Mouse (Mus musculus): ENCODE results near the gene Prr5. TPM values are rescaled to one million over a fixed set of nuclear protein-coding genes. Genes with fewer than 3 reads are reported as not detected.

Prr5 gene
- polyA plus RNA-seq, 1 experiment from 2014 or later: 11.8 TPM

DNA sequence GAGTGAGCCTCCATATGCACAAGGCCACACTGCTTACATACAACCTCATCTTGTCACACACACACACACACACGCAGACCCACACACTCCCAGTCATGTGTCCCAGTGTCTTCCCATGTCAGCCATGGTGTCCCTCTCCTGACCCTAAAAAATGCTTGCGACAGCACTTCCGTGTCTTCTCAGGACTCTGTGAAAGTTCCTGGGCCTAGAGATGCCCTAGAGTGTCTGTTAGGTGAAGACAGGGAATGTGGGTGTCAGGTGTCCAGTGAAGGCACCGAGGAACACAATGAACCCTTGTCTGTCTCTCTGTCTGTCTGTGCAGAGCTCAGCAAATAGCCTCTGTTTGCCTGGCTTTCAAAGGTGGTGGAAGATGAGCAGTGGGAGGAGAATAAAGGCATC lies 1.2 kb downstream of the Prr5 start:
- 75% methylated on average over 4 of the region's 4 CpGs for WGBS
- no peak overlapping the region for H3K27ac ChIP-seq
- no peaks in the 10 kb centered on the region for H3K9me3 ChIP-seq (replicated peaks)
- H3K4me1 ChIP-seq (replicated peaks): peaks cover 26% of the 10 kb centered on the region
- no peak for ATAC-seq (replicated peaks; ENCODE audit: insufficient number of reproducible peaks, insufficient read depth, low FRiP score, low read depth)
- H3K4me2 ChIP-seq: no peak overlapping the region
- H3K4me3 ChIP-seq: no peak overlapping the region
- no peaks in the 10 kb centered on the region for H3K36me3 ChIP-seq
- no peaks in the 10 kb centered on the region for H3K27me3 ChIP-seq
- H3K9ac ChIP-seq: no peak overlapping the region

DNA sequence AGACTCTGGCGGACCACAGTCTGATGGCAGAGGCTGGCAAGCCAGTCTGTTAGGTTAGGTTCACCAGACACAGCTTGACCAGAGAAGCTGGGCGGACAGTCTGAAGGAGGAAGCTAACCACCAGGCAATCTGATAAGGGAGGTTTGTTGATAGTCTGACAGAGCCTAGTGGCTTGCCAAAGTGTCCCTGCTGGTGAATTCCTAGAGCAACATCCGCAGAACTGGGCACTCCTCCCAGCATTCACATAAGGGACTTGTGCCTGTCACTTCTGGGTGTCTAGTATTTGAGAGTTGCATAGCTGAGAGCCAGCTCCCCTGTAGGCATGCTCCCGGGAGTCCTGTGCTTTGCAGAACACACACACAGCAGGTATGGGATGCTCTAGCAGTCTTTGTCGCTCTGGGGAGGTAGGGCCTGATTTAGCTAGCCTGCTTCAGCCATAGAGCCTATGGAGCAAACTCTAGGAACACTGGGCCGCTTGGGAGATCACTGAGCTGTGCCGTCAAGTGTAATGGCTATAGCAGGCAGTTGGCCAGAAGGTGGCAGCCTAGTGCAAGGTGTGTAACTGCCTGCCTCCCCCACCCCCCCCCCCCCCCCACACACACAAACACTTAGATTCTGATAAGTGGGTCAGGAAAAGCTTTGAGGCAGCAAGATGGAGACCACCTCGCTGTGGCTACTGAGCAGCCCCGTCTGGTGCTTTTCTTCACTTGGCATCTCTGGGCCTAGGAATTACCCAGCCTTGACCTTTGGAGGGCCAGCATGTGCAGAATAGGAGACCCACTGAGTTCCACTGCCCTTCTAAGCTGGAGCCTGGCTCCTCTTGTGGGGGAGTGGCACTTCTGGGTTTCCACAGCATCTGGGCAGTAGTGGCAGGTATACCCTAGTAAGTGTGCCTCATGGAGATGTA lies 2.2 kb downstream of the Prr5 start:
- H3K27ac ChIP-seq: no peak overlapping the region
- H3K4me2 ChIP-seq: no peak overlapping the region
- no peaks in the 10 kb centered on the region for H3K9me3 ChIP-seq (replicated peaks)
- ATAC-seq (replicated peaks; ENCODE audit: insufficient number of reproducible peaks, insufficient read depth, low FRiP score, low read depth): no peak
- no peaks in the 10 kb centered on the region for H3K27me3 ChIP-seq
- no peak overlapping the region for H3K4me3 ChIP-seq
- H3K36me3 ChIP-seq: no peaks in the 10 kb centered on the region
- 41% methylated on average over 9 of the region's 9 CpGs for WGBS
- peaks cover 22% of the 10 kb centered on the region for H3K4me1 ChIP-seq (replicated peaks)
- H3K9ac ChIP-seq: no peak overlapping the region

DNA sequence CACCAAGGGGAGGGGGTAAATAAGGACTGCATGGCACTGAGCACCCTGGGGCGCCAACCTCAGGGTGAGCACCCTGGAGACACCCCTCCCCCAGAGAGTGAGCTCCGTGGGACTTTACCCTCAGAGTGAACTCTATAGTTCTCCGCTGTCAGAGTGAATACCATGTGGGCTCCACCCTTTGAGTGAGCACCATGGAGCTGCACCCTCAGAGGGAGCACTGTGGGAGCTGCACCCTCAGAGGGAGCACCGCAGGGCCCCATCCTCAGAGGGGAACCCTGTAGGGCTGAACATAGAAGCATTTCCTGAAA lies 2.8 kb downstream of the Prr5 start:
- no peak for ATAC-seq (replicated peaks; ENCODE audit: insufficient number of reproducible peaks, insufficient read depth, low FRiP score, low read depth)
- H3K36me3 ChIP-seq: no peaks in the 10 kb centered on the region
- H3K27me3 ChIP-seq: no peaks in the 10 kb centered on the region
- H3K4me3 ChIP-seq: no peak overlapping the region
- peaks cover 22% of the 10 kb centered on the region for H3K4me1 ChIP-seq (replicated peaks)
- H3K9ac ChIP-seq: no peak overlapping the region
- WGBS: 85% methylated on average over 4 of the region's 4 CpGs
- H3K27ac ChIP-seq: no peak overlapping the region
- H3K4me2 ChIP-seq: no peak overlapping the region
- no peaks in the 10 kb centered on the region for H3K9me3 ChIP-seq (replicated peaks)

DNA sequence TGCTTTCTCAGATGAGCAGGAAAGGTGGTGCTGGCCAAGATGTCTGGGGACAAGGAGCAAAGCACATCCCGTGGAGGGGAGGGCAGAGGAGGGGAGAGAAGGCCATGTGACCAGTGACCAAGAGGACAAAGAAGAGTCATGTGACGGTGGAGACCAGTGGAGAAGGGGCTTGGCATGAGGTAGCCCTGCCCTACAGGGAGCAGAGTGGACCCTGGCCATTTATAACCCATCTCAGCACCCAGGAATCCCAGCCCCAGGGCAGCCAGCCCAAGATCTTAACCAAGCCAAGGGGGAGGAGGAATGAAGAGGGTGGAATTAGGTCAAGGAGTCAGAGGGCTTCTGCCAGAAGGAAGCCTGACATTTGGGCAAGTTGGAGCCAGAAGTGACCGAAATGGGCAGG lies 3.2 kb downstream of the Prr5 start:
- Histone ChIP-seq H3K27me3 (no peaks in the 10 kb centered on the region), H3K9me3 (replicated peaks) (no peaks in the 10 kb centered on the region), H3K9ac (no peak overlapping the region), H3K4me1 (replicated peaks) (peaks cover 22% of the 10 kb centered on the region), H3K27ac (no peak overlapping the region), H3K4me3 (no peak overlapping the region), H3K36me3 (no peaks in the 10 kb centered on the region), H3K4me2 (no peak overlapping the region)
- ATAC-seq (replicated peaks; ENCODE audit: insufficient number of reproducible peaks, insufficient read depth, low FRiP score, low read depth): no peak
- WGBS: 68% methylated on average over 3 of the region's 3 CpGs

DNA sequence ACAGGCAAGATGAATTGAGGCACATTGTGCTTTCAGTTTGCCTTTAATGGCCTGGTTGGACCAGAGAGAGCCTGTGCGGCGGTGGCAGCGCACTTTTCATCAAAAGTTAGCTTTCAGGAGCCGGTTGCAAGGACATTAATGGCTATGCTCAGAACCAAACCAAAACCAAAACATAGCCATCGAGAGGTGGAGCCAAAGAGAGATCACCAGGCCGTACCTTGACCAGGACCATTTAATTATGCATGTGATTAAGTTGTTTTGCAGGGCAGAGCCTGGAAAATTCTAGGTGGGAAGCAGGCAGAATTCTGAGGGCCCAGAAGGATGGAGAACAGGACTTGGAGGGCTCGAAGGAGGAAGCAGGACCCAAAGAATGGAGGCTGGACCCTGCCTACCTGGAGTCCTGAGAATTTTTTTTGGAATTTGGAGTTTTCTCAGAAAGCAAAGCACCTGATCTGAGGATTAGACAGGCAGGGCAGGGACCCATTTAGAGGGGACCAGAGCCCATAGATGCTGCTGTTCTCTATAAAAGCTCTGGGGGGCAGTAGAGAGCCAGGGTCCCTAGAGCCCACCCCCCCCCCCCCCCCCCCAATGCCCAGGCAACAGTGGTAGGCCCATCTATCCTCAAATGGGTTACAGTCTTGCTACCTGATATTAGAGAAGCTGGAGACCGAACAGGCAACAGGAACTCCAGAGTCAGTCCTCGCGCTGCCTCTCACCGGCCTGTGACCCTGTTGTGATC lies 5.1 kb downstream of the Prr5 start:
- Histone ChIP-seq H3K36me3 (no peaks in the 10 kb centered on the region), H3K27me3 (no peaks in the 10 kb centered on the region), H3K4me3 (no peak overlapping the region), H3K9me3 (replicated peaks) (no peaks in the 10 kb centered on the region), H3K9ac (no peak overlapping the region), H3K4me1 (replicated peaks) (peaks cover 13% of the 10 kb centered on the region), H3K4me2 (no peak overlapping the region), H3K27ac (no peak overlapping the region)
- 84% methylated on average over 11 of the region's 11 CpGs for WGBS
- ATAC-seq (replicated peaks; ENCODE audit: insufficient number of reproducible peaks, insufficient read depth, low FRiP score, low read depth): no peak

DNA sequence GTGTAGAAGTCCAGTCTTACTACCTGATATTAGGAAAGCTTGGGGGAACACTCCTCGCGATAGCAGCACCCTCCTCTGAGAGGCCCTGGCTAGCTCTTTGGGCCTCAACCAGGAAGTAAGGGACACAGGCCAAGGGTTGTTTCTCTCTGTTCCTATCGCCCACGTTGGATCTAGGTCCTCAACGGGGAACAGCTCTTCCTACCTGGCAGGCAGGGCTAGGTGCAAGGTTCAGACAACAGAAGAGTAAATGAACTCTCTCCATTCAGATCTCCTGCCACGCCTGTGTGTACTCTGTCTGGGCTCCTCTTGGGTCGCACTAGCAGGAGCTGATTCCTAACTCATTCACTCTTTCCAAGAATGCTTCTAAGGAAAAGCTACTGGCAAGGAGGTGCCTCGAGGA lies 5.9 kb downstream of the Prr5 start:
- H3K4me1 ChIP-seq (replicated peaks): peaks cover 13% of the 10 kb centered on the region
- H3K27me3 ChIP-seq: no peaks in the 10 kb centered on the region
- H3K9me3 ChIP-seq (replicated peaks): no peaks in the 10 kb centered on the region
- no peak for ATAC-seq (replicated peaks; ENCODE audit: insufficient number of reproducible peaks, insufficient read depth, low FRiP score, low read depth)
- no peak overlapping the region for H3K4me3 ChIP-seq
- H3K4me2 ChIP-seq: no peak overlapping the region
- H3K36me3 ChIP-seq: no peaks in the 10 kb centered on the region
- H3K9ac ChIP-seq: no peak overlapping the region
- 63% methylated on average over 8 of the region's 8 CpGs for WGBS
- H3K27ac ChIP-seq: no peak overlapping the region

DNA sequence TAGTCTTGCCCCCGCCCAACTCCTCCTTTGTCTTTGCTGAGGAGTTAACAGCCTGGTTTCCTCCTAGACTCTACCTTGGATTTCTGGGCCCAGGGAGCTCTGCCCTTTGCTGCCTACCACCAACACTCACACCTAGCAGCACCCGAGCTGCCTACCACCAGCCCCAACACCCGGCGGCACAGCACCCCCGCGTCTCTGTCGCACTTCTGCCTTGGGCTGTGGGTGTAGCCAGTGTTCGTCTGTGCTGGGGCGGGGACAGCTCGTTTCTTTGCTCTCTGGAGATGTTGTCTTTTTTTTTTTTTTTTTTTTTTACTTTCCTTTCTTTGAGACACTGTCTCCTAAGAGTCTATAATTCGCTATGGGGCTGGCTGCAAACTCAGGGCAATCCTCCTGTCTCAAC lies 8.5 kb downstream of the Prr5 start:
- Histone ChIP-seq H3K4me1 (replicated peaks) (peaks cover 24% of the 10 kb centered on the region), H3K4me2 (no peak overlapping the region), H3K27me3 (no peaks in the 10 kb centered on the region), H3K36me3 (no peaks in the 10 kb centered on the region), H3K27ac (no peak overlapping the region), H3K9me3 (replicated peaks) (no peaks in the 10 kb centered on the region), H3K4me3 (no peak overlapping the region), H3K9ac (no peak overlapping the region)
- 59% methylated on average over 11 of the region's 11 CpGs for WGBS
- ATAC-seq (replicated peaks; ENCODE audit: insufficient number of reproducible peaks, insufficient read depth, low FRiP score, low read depth): no peak

DNA sequence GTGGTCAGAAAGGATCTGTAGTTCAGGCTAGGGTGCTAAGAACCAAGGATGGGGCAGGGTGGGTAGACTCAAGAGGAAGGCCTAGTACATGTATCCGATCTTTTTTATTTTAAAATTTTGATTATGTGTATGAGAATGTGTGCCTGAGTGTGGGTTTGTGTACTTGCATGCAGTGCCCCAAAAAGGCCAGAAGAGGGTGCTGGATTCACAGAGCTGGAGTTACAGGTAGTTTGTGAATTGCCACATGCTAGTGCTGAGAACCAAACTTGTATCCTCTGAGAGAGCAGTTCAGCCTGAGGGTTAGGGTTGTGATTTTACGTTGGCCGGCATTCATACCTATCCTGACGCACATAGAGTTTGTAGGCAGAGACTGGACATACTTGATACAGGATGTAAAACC lies 9.7 kb downstream of the Prr5 start:
- Histone ChIP-seq H3K9ac (no peak overlapping the region), H3K4me1 (replicated peaks) (peaks cover 30% of the 10 kb centered on the region), H3K4me3 (no peak overlapping the region), H3K27ac (no peak overlapping the region), H3K36me3 (no peaks in the 10 kb centered on the region), H3K4me2 (no peak overlapping the region), H3K9me3 (replicated peaks) (no peaks in the 10 kb centered on the region), H3K27me3 (no peaks in the 10 kb centered on the region)
- ATAC-seq (replicated peaks; ENCODE audit: insufficient number of reproducible peaks, insufficient read depth, low FRiP score, low read depth): no peak
- WGBS: 90% methylated on average over 4 of the region's 4 CpGs

DNA sequence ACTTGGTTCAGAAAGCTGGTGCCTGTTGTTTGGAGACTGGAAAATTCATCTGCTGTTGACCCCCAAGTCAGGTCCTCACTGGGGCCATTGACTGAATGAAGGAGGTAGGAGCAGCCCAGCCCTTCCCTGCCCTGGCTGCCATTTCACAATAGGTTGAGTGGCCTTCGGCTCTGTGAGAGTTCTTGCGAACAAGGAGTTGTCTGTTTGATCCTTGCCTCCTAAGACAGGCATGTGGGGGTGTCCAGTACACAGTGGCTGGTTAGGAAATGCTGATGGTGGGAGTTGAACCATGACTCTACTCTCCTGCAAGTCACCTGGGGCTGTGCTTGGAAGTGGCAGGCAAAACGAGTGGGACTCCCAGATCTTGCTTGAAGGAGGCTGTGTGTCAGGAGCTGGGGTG lies 10.4 kb downstream of the Prr5 start:
- no peak for ATAC-seq (replicated peaks; ENCODE audit: insufficient number of reproducible peaks, insufficient read depth, low FRiP score, low read depth)
- Histone ChIP-seq H3K9ac (no peak overlapping the region), H3K27me3 (no peaks in the 10 kb centered on the region), H3K27ac (no peak overlapping the region), H3K4me1 (replicated peaks) (peaks cover 32% of the 10 kb centered on the region), H3K4me3 (no peak overlapping the region), H3K4me2 (no peak overlapping the region), H3K36me3 (no peaks in the 10 kb centered on the region), H3K9me3 (replicated peaks) (no peaks in the 10 kb centered on the region)
- WGBS: 70% methylated on average over 3 of the region's 3 CpGs

DNA sequence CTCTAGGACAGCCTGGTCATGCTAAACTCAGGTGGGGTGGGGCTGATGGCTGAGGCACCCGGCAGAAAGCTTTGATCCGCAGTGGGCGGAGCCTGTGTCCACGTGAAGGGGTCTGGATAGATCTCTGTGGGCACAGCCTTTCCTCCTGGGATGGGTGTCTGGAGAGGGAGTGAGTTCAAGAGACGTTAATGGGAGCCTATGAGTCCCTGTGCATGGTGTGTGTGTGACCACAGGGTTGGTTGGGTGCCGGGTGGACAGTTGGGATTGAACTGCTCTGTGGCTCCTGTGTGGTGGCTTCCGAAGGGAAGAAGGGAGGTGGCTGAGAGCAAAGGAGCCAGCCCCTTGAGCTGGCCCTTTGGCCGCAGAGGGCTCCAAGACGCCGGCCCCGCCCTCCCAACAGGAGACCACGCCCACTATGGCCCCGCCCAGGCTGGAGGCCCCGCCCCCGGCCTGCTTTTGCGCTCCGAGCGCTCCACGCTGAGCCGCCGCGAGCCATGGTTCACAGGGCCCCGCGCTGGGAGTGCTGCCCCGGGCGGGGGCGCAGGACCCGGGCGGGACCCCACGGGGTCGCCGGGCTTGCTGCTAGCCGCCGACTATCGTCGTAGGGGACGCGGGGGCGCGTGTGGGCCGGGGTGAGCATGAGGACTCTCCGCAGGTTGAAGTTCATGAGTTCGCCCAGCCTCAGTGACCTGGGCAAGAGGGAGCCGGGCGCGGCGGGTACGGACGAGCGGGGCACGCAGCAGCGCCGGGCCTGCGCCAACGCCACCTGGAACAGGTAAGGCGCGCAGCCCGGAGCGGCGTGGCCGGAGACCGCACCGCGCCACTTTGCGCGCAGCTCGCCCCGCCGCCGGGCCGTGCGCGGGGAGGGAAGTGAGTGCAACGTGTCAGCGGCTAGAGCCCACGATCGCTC lies 11.4 kb downstream of the Prr5 start:
- peaks cover 38% of the 10 kb centered on the region for H3K4me1 ChIP-seq (replicated peaks)
- no peaks in the 10 kb centered on the region for H3K9me3 ChIP-seq (replicated peaks)
- H3K27ac ChIP-seq: peak overlapping the region; percentile 71
- H3K9ac ChIP-seq: peak overlapping the region; percentile 78
- H3K27me3 ChIP-seq: no peaks in the 10 kb centered on the region
- under 1% methylated on average over 55 of the region's 77 CpGs for WGBS
- no peaks in the 10 kb centered on the region for H3K36me3 ChIP-seq
- H3K4me2 ChIP-seq: peak overlapping the region; percentile 94
- peak; percentile 79 for ATAC-seq (replicated peaks; ENCODE audit: insufficient number of reproducible peaks, insufficient read depth, low FRiP score, low read depth)
- peak overlapping the region; percentile 75 for H3K4me3 ChIP-seq
